Comparison of ENCODE assay signal across 28 mouse cellular contexts in genomic region chr11:53078419-53079334, GRCm38 (mm10).
DNase-seq lines count a peak whose midpoint lies in the region; ATAC-seq and TF ChIP-seq lines count a peak whose summit lies in the region.
"Had no signal": no experiment of that assay in that cellular context is flagged by ENCODE, and none has a peak within 500 bp of the region (broad histone marks: within the 10 kb centered on the region; RNA-seq: fewer than 3 reads in every experiment).

No protein-coding gene starts in this region.

- no peak for TF ChIP-seq EP300 in lung, postnatal 0 days (IDR thresholded peaks at IDR 0.05)

- H3K4me2 ChIP-seq in hindbrain, postnatal 0 days (ENCODE audit: low read depth, low read length): no peak overlapping the region
- H3K4me2 ChIP-seq in hindbrain, embryonic 11.5 days (replicated peaks; ENCODE audit: low read depth, low read length): no peak overlapping the region
- no peak overlapping the region for H3K4me2 ChIP-seq in lung, postnatal 0 days (replicated peaks; ENCODE audit: low read depth, low read length)
- no peak overlapping the region for H3K4me2 ChIP-seq in kidney, embryonic 14.5 days (replicated peaks; ENCODE audit: low read depth, low read length)
- H3K4me2 ChIP-seq: embryonic facial prominence, embryonic 13.5 days; heart, embryonic 12.5 days; hindbrain, embryonic 15.5 days; limb, embryonic 12.5 days; liver, embryonic 12.5 days; neural tube, embryonic 15.5 days; stomach, embryonic 15.5 days had no signal

- H3K36me3 ChIP-seq in hindbrain, postnatal 0 days (ENCODE audit: insufficient read depth, low read length): no peaks in the 10 kb centered on the region
- no peaks in the 10 kb centered on the region for H3K36me3 ChIP-seq in hindbrain, embryonic 11.5 days (ENCODE audit: control insufficient read depth, insufficient read depth, low read length)
- H3K36me3 ChIP-seq in lung, postnatal 0 days (ENCODE audit: insufficient read depth, low read length): no peaks in the 10 kb centered on the region
- H3K36me3 ChIP-seq in kidney, embryonic 14.5 days (ENCODE audit: control insufficient read depth, insufficient read depth, low read length): no peaks in the 10 kb centered on the region
- H3K36me3 ChIP-seq: embryonic facial prominence, embryonic 13.5 days; hindbrain, embryonic 15.5 days; limb, embryonic 12.5 days; liver, embryonic 12.5 days; midbrain, embryonic 10.5 days; neural tube, embryonic 15.5 days; stomach, embryonic 15.5 days had no signal

- H3K27ac ChIP-seq in hindbrain, postnatal 0 days: no peak overlapping the region
- no peak overlapping the region for H3K27ac ChIP-seq in hindbrain, embryonic 11.5 days (ENCODE audit: low read depth, low read length)
- no peak overlapping the region for H3K27ac ChIP-seq in lung, postnatal 0 days (ENCODE audit: low read length)
- no peak overlapping the region for H3K27ac ChIP-seq in kidney, embryonic 14.5 days (ENCODE audit: low read depth, low read length)
- H3K27ac ChIP-seq: embryonic facial prominence, embryonic 13.5 days; hindbrain, embryonic 15.5 days; limb, embryonic 12.5 days; liver, embryonic 12.5 days; midbrain, embryonic 10.5 days; neural tube, embryonic 15.5 days; stomach, embryonic 15.5 days had no signal

- no peak for DNase-seq in hindbrain, postnatal 0 days (ENCODE audit: low spot score)
- no peak for DNase-seq in hindbrain, embryonic 11.5 days (ENCODE audit: low spot score)
- no peak for DNase-seq in lung, postnatal 0 days (ENCODE audit: low spot score)
- DNase-seq in lung, postnatal 14 days: no peak
- peak; percentile 25 for DNase-seq in ZHBTc4 (ENCODE audit: low read depth, low spot score)
- DNase-seq: adrenal gland, postnatal 25 days; B cell, adult 2 months; cerebellum, adult 11 months; cerebellum, adult 9-11 months; gastrocnemius, postnatal 14 days; heart, adult 18-20 months; kidney, adult 11 months; lung, adult 18-20 months; lung, postnatal 4 days; thymus, adult 18-20 months had no signal

- H3K4me1 ChIP-seq in hindbrain, postnatal 0 days (ENCODE audit: insufficient read depth, low read length): no peaks in the 10 kb centered on the region
- H3K4me1 ChIP-seq in hindbrain, embryonic 11.5 days (replicated peaks; ENCODE audit: control insufficient read depth, insufficient read depth, low read length): no peaks in the 10 kb centered on the region
- no peaks in the 10 kb centered on the region for H3K4me1 ChIP-seq in lung, postnatal 0 days (ENCODE audit: insufficient read depth, low read depth, low read length)
- H3K4me1 ChIP-seq in kidney, embryonic 14.5 days (ENCODE audit: control insufficient read depth, insufficient read depth, low read length): no peaks in the 10 kb centered on the region
- H3K4me1 ChIP-seq: embryonic facial prominence, embryonic 13.5 days; heart, embryonic 12.5 days; hindbrain, embryonic 15.5 days; limb, embryonic 12.5 days; liver, embryonic 12.5 days; midbrain, embryonic 10.5 days; neural tube, embryonic 15.5 days; stomach, embryonic 15.5 days had no signal

- H3K27me3 ChIP-seq in hindbrain, postnatal 0 days (ENCODE audit: insufficient read depth, low read length): no peaks in the 10 kb centered on the region
- no peaks in the 10 kb centered on the region; the same call in 1 of the 2 replicates for H3K27me3 ChIP-seq in hindbrain, embryonic 11.5 days (ENCODE audit: control insufficient read depth, insufficient read depth, low read length)
- H3K27me3 ChIP-seq in lung, postnatal 0 days (replicated peaks; ENCODE audit: insufficient read depth, low read length): no peaks in the 10 kb centered on the region
- H3K27me3 ChIP-seq in kidney, embryonic 14.5 days (ENCODE audit: control insufficient read depth, insufficient read depth, low read length): no peaks in the 10 kb centered on the region
- H3K27me3 ChIP-seq: embryonic facial prominence, embryonic 13.5 days; heart, embryonic 12.5 days; hindbrain, embryonic 15.5 days; limb, embryonic 12.5 days; liver, embryonic 12.5 days; neural tube, embryonic 15.5 days; stomach, embryonic 15.5 days had no signal

- WGBS in hindbrain, postnatal 0 days: 76% methylated on average over 7 of the region's 7 CpGs
- WGBS in hindbrain, embryonic 11.5 days: 80% methylated on average over 7 of the region's 7 CpGs
- WGBS in lung, postnatal 0 days: 59% methylated on average over 7 of the region's 7 CpGs
- WGBS in kidney, embryonic 14.5 days: 76% methylated on average over 7 of the region's 7 CpGs

- no peak for ATAC-seq in hindbrain, postnatal 0 days
- no peak for ATAC-seq in hindbrain, embryonic 11.5 days (ENCODE audit: low FRiP score)
- no peak for ATAC-seq in lung, postnatal 0 days
- ATAC-seq in megakaryocyte, adult 5-6 weeks (ENCODE audit: poor library complexity, severe bottlenecking): peak; percentile 82
- ATAC-seq in inflammation-experienced regulatory T-cells, adult 6 months: no peak
- ATAC-seq in kidney, embryonic 14.5 days (ENCODE audit: low FRiP score, low TSS enrichment): no peak
- ATAC-seq: forebrain, embryonic 14.5 days; liver, embryonic 12.5 days had no signal

- no peak overlapping the region for H3K9ac ChIP-seq in hindbrain, postnatal 0 days (replicated peaks; ENCODE audit: low read length)
- no peak overlapping the region for H3K9ac ChIP-seq in hindbrain, embryonic 11.5 days (ENCODE audit: low read depth, low read length)
- H3K9ac ChIP-seq in lung, postnatal 0 days (replicated peaks; ENCODE audit: low read depth): no peak overlapping the region
- H3K9ac ChIP-seq in kidney, embryonic 14.5 days (ENCODE audit: low read depth, low read length): no peak overlapping the region
- H3K9ac ChIP-seq: embryonic facial prominence, embryonic 13.5 days; heart, embryonic 12.5 days; hindbrain, embryonic 15.5 days; limb, embryonic 12.5 days; liver, embryonic 12.5 days; neural tube, embryonic 15.5 days; stomach, embryonic 15.5 days had no signal

- H3K9me3 ChIP-seq in hindbrain, postnatal 0 days (ENCODE audit: low read length): no peaks in the 10 kb centered on the region
- H3K9me3 ChIP-seq in hindbrain, embryonic 11.5 days (ENCODE audit: control insufficient read depth, low read length): no peaks in the 10 kb centered on the region
- no peaks in the 10 kb centered on the region for H3K9me3 ChIP-seq in lung, postnatal 0 days (ENCODE audit: low read length)
- H3K9me3 ChIP-seq in kidney, embryonic 14.5 days (ENCODE audit: control insufficient read depth, low read length): peaks cover 5% of the 10 kb centered on the region; the same call in 1 of the 2 replicates
- H3K9me3 ChIP-seq: hindbrain, embryonic 15.5 days; neural tube, embryonic 15.5 days; stomach, embryonic 15.5 days had no signal

- TF ChIP-seq CTCF in hindbrain, postnatal 0 days (IDR thresholded peaks at IDR 0.05; ENCODE audit: low read depth): peak; percentile 51
- TF ChIP-seq CTCF in lung, postnatal 0 days (IDR thresholded peaks at IDR 0.05): peak; percentile 25; the same call in 1 of the 2 replicates

- H3K4me3 ChIP-seq in hindbrain, postnatal 0 days (ENCODE audit: low read length): no peak overlapping the region
- H3K4me3 ChIP-seq in hindbrain, embryonic 11.5 days (ENCODE audit: low read depth, low read length): no peak overlapping the region
- H3K4me3 ChIP-seq in lung, postnatal 0 days (ENCODE audit: low read depth, low read length): no peak overlapping the region
- no peak overlapping the region for H3K4me3 ChIP-seq in kidney, embryonic 14.5 days (ENCODE audit: low read length)
- H3K4me3 ChIP-seq: embryonic facial prominence, embryonic 13.5 days; erythroblast, embryonic 14.5 days; heart, embryonic 12.5 days; hindbrain, embryonic 15.5 days; limb, embryonic 12.5 days; liver, embryonic 12.5 days; midbrain, embryonic 10.5 days; neural tube, embryonic 15.5 days; stomach, embryonic 15.5 days had no signal
